Mouse (Mus musculus): ENCODE data around the gene Grwd1.

DNA sequence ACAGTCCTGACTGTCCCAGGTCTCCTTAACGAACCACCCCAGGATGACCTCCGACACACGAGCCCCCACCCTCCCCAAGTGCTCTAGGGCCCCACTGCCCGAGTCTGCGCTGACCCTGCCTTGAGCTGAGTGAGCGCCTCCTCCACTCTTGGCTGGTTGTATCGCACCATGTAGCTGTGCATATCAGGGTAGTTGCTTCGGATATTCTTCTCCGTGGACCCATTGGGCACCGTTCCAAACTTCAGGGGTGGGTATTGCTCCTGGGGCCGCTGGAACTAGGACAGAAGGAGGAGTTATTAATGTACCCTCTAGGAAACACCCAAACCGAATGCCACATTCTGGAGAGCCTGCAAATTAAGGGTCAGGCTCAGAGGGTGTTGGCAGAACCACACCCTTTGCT, 22.3 kb upstream of the Grwd1 start:
- TF ChIP-seq POLR2A (IDR thresholded peaks at IDR 0.05; ENCODE audit: borderline replicate concordance, extremely low read depth, insufficient read depth, insufficient read length, poor library complexity, severe bottlenecking) (no peak), CTCF (IDR thresholded peaks at IDR 0.05; ENCODE audit: borderline replicate concordance, extremely low read depth, insufficient read depth, insufficient read length) (no peak)

Measured in brain, embryonic 14.5 days (tissue).